Mouse (Mus musculus) granulocyte monocyte progenitor cell, adult 5-6 weeks (primary cell): ENCODE data around the gene Arhgef5. TPM values are rescaled to one million over a fixed set of nuclear protein-coding genes. Genes with fewer than 3 reads are reported as not detected.
A peak's percentile ranks its signal among the peaks of the same experiment; 100 is the strongest.
"Not testable (repeated sequence)": the region's sequence is repeated elsewhere in the genome, so short reads cannot be mapped to it uniquely, and the experiment has no call there.

Source experiments
- ATAC-seq: replicated peaks from 2 replicates; pipeline ENCODE4 v1.8.0; 2016; ENCODE audit warnings: mild to moderate bottlenecking, moderate TSS enrichment, inconsistent platforms; ENCODE audit not compliant: poor library complexity, severe bottlenecking
- total RNA-seq, 2 experiments: library from RNA; stranded (forward) in 1 of 2; stranded (reverse) in 1 of 2; fragments of 200-712, 200-1000 nt in 1 of 2; fragments of >200 nt in 1 of 2; fragmentation: Nextera tagmentation in 1 of 2; gene quantifications; 2 replicates each; pipeline ENCODE4 v1.2.3; 2014 to 2017

Gene Arhgef5
- total RNA-seq (2014; fragmentation: Nextera tagmentation) (2.0 and 2.5 TPM in 2 replicates), total RNA-seq (2017) (1.4 and 2.2 TPM in 2 replicates)

- ATAC-seq = peak; percentile 53
These were observed at the start of gene Arhgef5 for GRCm38 (mm10) chr6:43265363-43266041. Arhgef5 (plus strand) TSS chr6:43265582.

- ATAC-seq = not testable (repeated sequence)
These were observed 34.1 kb upstream of the Arhgef5 start, which contains the start of gene Olfr47 for GRCm38 (mm10) chr6:43231255-43231654. Olfr47 (plus strand) TSS chr6:43231529.

- ATAC-seq = peak; percentile 75
These were observed 23.3 kb upstream of the Arhgef5 start for GRCm38 (mm10) chr6:43242061-43242460.

- no peak for ATAC-seq
These were observed 18.0 kb upstream of the Arhgef5 start for GRCm38 (mm10) chr6:43247396-43247795.

- ATAC-seq = 0 out of 2 replicates have a peak, but pooled peaks have one; percentile 14
These were observed 12.4 kb upstream of the Arhgef5 start for GRCm38 (mm10) chr6:43252994-43253393.

- peak; percentile 62 for ATAC-seq
These were observed 11.0 kb upstream of the Arhgef5 start for GRCm38 (mm10) chr6:43254193-43254926.

- ATAC-seq = peak; percentile 39; the same call in 1 of the 2 replicates
These were observed 4.6 kb upstream of the Arhgef5 start for GRCm38 (mm10) chr6:43260756-43261155.

- ATAC-seq = peak; percentile 65
These were observed 974 bp downstream of the Arhgef5 start for GRCm38 (mm10) chr6:43266356-43266755.

- ATAC-seq = no peak
These were observed 7.2 kb downstream of the Arhgef5 start for GRCm38 (mm10) chr6:43272597-43272996.

GRCm38 (mm10) chr6:43274123-43274522 lies 8.7 kb downstream of the Arhgef5 start:
- no peak for ATAC-seq

GRCm38 (mm10) chr6:43278247-43278646 lies 12.9 kb downstream of the Arhgef5 start:
- ATAC-seq = peak; percentile 44

- no peak for ATAC-seq
These were observed 15.1 kb downstream of the Arhgef5 start for GRCm38 (mm10) chr6:43280481-43280880.

GRCm38 (mm10) chr6:43292041-43292440 lies 26.7 kb downstream of the Arhgef5 start:
- ATAC-seq = no peak

GRCm38 (mm10) chr6:43292471-43293076 lies 27.2 kb downstream of the Arhgef5 start:
- ATAC-seq = no peak

GRCm38 (mm10) chr6:43293175-43293574 lies 27.8 kb downstream of the Arhgef5 start:
- no peak for ATAC-seq

GRCm38 (mm10) chr6:43295908-43296307 lies 30.5 kb downstream of the Arhgef5 start:
- no peak for ATAC-seq

- ATAC-seq = peak; percentile 50
These were observed 31.6 kb downstream of the Arhgef5 start for GRCm38 (mm10) chr6:43296798-43297507.

- no peak for ATAC-seq
These were observed 32.1 kb downstream of the Arhgef5 start for GRCm38 (mm10) chr6:43297508-43297850.

GRCm38 (mm10) chr6:43309454-43309853 lies 44.1 kb downstream of the Arhgef5 start, which contains the start of gene Nobox:
Nobox (minus strand) TSS chr6:43309554.
- ATAC-seq = peak; percentile 12; the same call in 1 of the 2 replicates

GRCm38 (mm10) chr6:43310071-43310470 lies 44.7 kb downstream of the Arhgef5 start:
- ATAC-seq = no peak
